Mouse (Mus musculus) c-Kit-positive CD71-negative TER-119-negative erythroid progenitor cells, embryonic 14.5 days (primary cell): ENCODE results near the gene Oip5.

Experiments
- DNase-seq: peaks from one replicate; pipeline ENCODE4 v3.0.0-alpha.2; 2013; ENCODE audit warnings: low read depth

Oip5 gene

GRCm38 (mm10) chr2:119584282-119584681, 34.0 kb downstream of the Oip5 start:
- DNase-seq: no peak

GRCm38 (mm10) chr2:119583439-119583838, 34.8 kb downstream of the Oip5 start:
- DNase-seq: no peak

GRCm38 (mm10) chr2:119581571-119581970, 36.7 kb downstream of the Oip5 start:
- DNase-seq: no peak

- DNase-seq: no peak
Observed at GRCm38 (mm10) chr2:119572471-119572870, 45.8 kb downstream of the Oip5 start.

- DNase-seq: no peak
Observed at GRCm38 (mm10) chr2:119566182-119566855, 52.0 kb downstream of the Oip5 start.

GRCm38 (mm10) chr2:119565284-119565683, 53.0 kb downstream of the Oip5 start:
- no peak for DNase-seq

GRCm38 (mm10) chr2:119561794-119562193, 56.5 kb downstream of the Oip5 start:
- DNase-seq: no peak
